11 mouse cellular contexts compared by ENCODE assay signal in the genomic region with DNA sequence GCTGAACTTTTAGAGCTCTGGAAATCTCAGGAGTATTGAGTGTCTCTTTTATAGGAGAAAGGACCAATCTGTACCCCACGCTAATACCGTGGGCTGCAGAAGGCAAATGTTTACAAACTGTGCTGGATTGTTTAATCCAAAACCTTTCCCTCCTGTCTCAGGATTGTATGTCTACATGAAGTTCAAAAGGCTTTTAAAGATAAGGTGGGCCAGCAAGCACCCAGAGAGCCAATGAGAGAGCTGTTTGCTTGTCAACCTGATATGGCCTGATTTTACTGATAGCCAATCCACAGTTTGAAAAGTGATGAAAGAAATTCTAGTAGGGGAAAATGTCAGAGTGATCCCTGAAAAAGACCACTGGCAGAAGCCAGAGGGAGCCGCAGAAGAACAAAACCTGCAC.
"Had no signal": no experiment of that assay in that cellular context is flagged by ENCODE, and none has a peak within 500 bp of the region (broad histone marks: within the 10 kb centered on the region; RNA-seq: fewer than 3 reads in every experiment).

No protein-coding gene starts in this region.

- H3K4me2 ChIP-seq: liver, embryonic 11.5 days; midbrain, embryonic 11.5 days; midbrain, embryonic 15.5 days; neural tube, embryonic 12.5 days had no signal

- H3K27me3 ChIP-seq: megakaryocyte, embryonic 14.5 days; midbrain, embryonic 15.5 days; neural tube, embryonic 12.5 days had no signal

- H3K9me3 ChIP-seq: limb, embryonic 10.5 days; megakaryocyte, embryonic 14.5 days; midbrain, embryonic 15.5 days; neural tube, embryonic 12.5 days had no signal

- H3K9ac ChIP-seq: midbrain, embryonic 15.5 days; neural tube, embryonic 12.5 days had no signal

- H3K4me3 ChIP-seq: left cerebral cortex, adult 2 months; limb, embryonic 10.5 days; megakaryocyte, embryonic 14.5 days; midbrain, embryonic 15.5 days; neural tube, embryonic 12.5 days had no signal

- DNase-seq: kidney, postnatal 25 days had no signal

- H3K36me3 ChIP-seq: limb, embryonic 10.5 days; midbrain, embryonic 15.5 days; neural tube, embryonic 12.5 days had no signal

- H3K27ac ChIP-seq: left cerebral cortex, adult 2 months; limb, embryonic 10.5 days; macrophage; midbrain, embryonic 15.5 days; neural tube, embryonic 12.5 days had no signal

- H3K4me1 ChIP-seq: limb, embryonic 10.5 days; midbrain, embryonic 15.5 days; neural tube, embryonic 12.5 days had no signal

- ATAC-seq: inflammation-experienced regulatory T-cells, adult 6 months; lung, postnatal 0 days; midbrain, embryonic 15.5 days had no signal
